In the genomic region with DNA sequence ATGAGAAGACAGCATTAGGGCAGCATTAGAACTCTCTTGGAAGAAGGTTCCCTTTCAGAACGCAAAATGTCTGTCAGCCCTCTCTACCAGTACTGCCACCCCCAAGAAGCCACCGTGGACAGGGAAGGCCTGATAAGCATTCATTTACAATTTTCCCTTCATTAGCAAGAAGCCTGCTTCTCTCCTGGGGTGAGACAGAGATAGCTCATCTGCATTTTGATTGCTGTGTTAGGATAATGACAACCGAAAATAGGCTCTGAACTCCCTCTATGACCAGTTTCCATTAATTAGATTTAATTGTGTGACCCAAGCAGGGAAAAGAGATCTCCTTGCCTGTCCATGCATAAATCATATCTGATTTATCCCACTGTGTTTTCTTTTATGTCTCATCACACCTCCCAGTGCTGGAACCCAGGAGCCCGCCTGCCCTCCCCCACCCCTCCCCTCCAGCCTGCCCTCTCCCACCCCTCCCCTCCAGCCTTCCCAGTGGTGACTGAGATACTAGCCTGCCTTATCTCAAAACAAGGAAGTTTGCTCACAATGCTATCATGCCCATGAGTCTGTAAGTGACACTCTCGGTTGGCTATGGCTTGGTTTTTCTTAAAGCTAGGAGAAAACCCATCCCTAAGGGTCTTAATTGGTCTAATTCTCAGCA, we compare ENCODE assay signal across 14 mouse cellular contexts. TPM values are rescaled to one million over a fixed set of nuclear protein-coding genes. Genes with fewer than 3 reads are reported as not detected.
DNase-seq lines count a peak whose midpoint lies in the region; ATAC-seq and TF ChIP-seq lines count a peak whose summit lies in the region.
"Had no signal": no experiment of that assay in that cellular context is flagged by ENCODE, and none has a peak within 500 bp of the region (broad histone marks: within the 10 kb centered on the region; RNA-seq: fewer than 3 reads in every experiment).

No protein-coding gene starts in this region.

- peak; percentile 36 for DNase-seq in forebrain, embryonic 14.5 days (ENCODE audit: low spot score)
- DNase-seq in liver, postnatal 0 days = no peak
- no peak for DNase-seq in hindbrain, embryonic 11.5 days (ENCODE audit: low spot score)
- DNase-seq in right cerebral cortex, postnatal 10 days (ENCODE audit: low spot score in 2 of 2) = no peak
- DNase-seq in adrenal gland, postnatal 36 days = no peak

- H3K4me3 ChIP-seq in forebrain, embryonic 14.5 days (ENCODE audit: low read depth, low read length) = no peak overlapping the region
- H3K4me3 ChIP-seq in forebrain, embryonic 13.5 days = no peak overlapping the region
- no peak overlapping the region for H3K4me3 ChIP-seq in liver, embryonic 16.5 days (ENCODE audit: low read depth, low read length)
- H3K4me3 ChIP-seq in liver, postnatal 0 days (ENCODE audit: low read depth, low read length) = no peak overlapping the region
- no peak overlapping the region for H3K4me3 ChIP-seq in hindbrain, embryonic 11.5 days (ENCODE audit: low read depth, low read length)
- H3K4me3 ChIP-seq in midbrain, embryonic 16.5 days (ENCODE audit: low read depth, low read length) = no peak overlapping the region
- H3K4me3 ChIP-seq: liver, embryonic 12.5 days had no signal

- no peaks in the 10 kb centered on the region for H3K27me3 ChIP-seq in forebrain, embryonic 14.5 days (replicated peaks; ENCODE audit: control insufficient read depth, insufficient read depth, low read length)
- H3K27me3 ChIP-seq in forebrain, embryonic 13.5 days = no peaks in the 10 kb centered on the region
- H3K27me3 ChIP-seq in liver, embryonic 16.5 days (ENCODE audit: control insufficient read depth, insufficient read depth, low read depth, low read length) = no peaks in the 10 kb centered on the region
- no peaks in the 10 kb centered on the region for H3K27me3 ChIP-seq in liver, postnatal 0 days (ENCODE audit: insufficient read depth, low read length)
- H3K27me3 ChIP-seq in hindbrain, embryonic 11.5 days (ENCODE audit: control insufficient read depth, insufficient read depth, low read length) = no peaks in the 10 kb centered on the region
- H3K27me3 ChIP-seq in midbrain, embryonic 16.5 days (ENCODE audit: control insufficient read depth, insufficient read depth, low read depth, low read length) = no peaks in the 10 kb centered on the region

- H3K9me3 ChIP-seq in forebrain, embryonic 14.5 days (replicated peaks; ENCODE audit: control insufficient read depth, low read length) = no peaks in the 10 kb centered on the region
- H3K9me3 ChIP-seq in forebrain, embryonic 13.5 days (replicated peaks) = no peaks in the 10 kb centered on the region
- no peaks in the 10 kb centered on the region for H3K9me3 ChIP-seq in liver, embryonic 16.5 days (replicated peaks; ENCODE audit: control insufficient read depth, low read length)
- no peaks in the 10 kb centered on the region for H3K9me3 ChIP-seq in liver, postnatal 0 days (ENCODE audit: low read length)
- no peaks in the 10 kb centered on the region for H3K9me3 ChIP-seq in hindbrain, embryonic 11.5 days (ENCODE audit: control insufficient read depth, low read length)
- H3K9me3 ChIP-seq in midbrain, embryonic 16.5 days (replicated peaks; ENCODE audit: control insufficient read depth, low read length, poor library complexity, severe bottlenecking) = no peaks in the 10 kb centered on the region
- H3K9me3 ChIP-seq: liver, embryonic 12.5 days had no signal

- peak overlapping the region; percentile 14; the same call in 1 of the 2 replicates for H3K27ac ChIP-seq in forebrain, embryonic 14.5 days (ENCODE audit: low read depth, low read length)
- H3K27ac ChIP-seq in forebrain, embryonic 13.5 days = no peak overlapping the region
- H3K27ac ChIP-seq in liver, embryonic 16.5 days (ENCODE audit: low read length) = no peak overlapping the region
- no peak overlapping the region for H3K27ac ChIP-seq in liver, postnatal 0 days (ENCODE audit: low read depth)
- H3K27ac ChIP-seq in hindbrain, embryonic 11.5 days (ENCODE audit: low read depth, low read length) = peak overlapping the region; percentile 19
- 0 out of 2 replicates have a peak overlapping the region, but pooled peaks have one; percentile 34 for H3K27ac ChIP-seq in midbrain, embryonic 16.5 days (ENCODE audit: low read length)
- H3K27ac ChIP-seq: liver, embryonic 12.5 days had no signal

- H3K36me3 ChIP-seq in forebrain, embryonic 14.5 days (ENCODE audit: control insufficient read depth, insufficient read depth, low read length) = no peaks in the 10 kb centered on the region
- H3K36me3 ChIP-seq in forebrain, embryonic 13.5 days (ENCODE audit: poor library complexity, severe bottlenecking) = no peaks in the 10 kb centered on the region
- H3K36me3 ChIP-seq in liver, embryonic 16.5 days (ENCODE audit: control insufficient read depth, insufficient read depth) = no peaks in the 10 kb centered on the region
- H3K36me3 ChIP-seq in liver, postnatal 0 days (replicated peaks; ENCODE audit: insufficient read depth, low read length) = no peaks in the 10 kb centered on the region
- no peaks in the 10 kb centered on the region for H3K36me3 ChIP-seq in hindbrain, embryonic 11.5 days (ENCODE audit: control insufficient read depth, insufficient read depth, low read length)
- H3K36me3 ChIP-seq in midbrain, embryonic 16.5 days (ENCODE audit: control insufficient read depth, insufficient read depth, low read length) = no peaks in the 10 kb centered on the region
- H3K36me3 ChIP-seq: liver, embryonic 12.5 days had no signal

- no peak overlapping the region for H3K4me2 ChIP-seq in forebrain, embryonic 14.5 days (ENCODE audit: low read length)
- H3K4me2 ChIP-seq in forebrain, embryonic 13.5 days = no peak overlapping the region
- no peak overlapping the region for H3K4me2 ChIP-seq in liver, embryonic 16.5 days (ENCODE audit: low read depth, low read length)
- H3K4me2 ChIP-seq in liver, postnatal 0 days (ENCODE audit: low read depth, low read length) = no peak overlapping the region
- no peak overlapping the region for H3K4me2 ChIP-seq in hindbrain, embryonic 11.5 days (replicated peaks; ENCODE audit: low read depth, low read length)
- H3K4me2 ChIP-seq in midbrain, embryonic 16.5 days (ENCODE audit: low read length) = no peak overlapping the region
- H3K4me2 ChIP-seq: liver, embryonic 12.5 days had no signal

- no peaks in the 10 kb centered on the region; the same call in 1 of the 2 replicates for H3K4me1 ChIP-seq in forebrain, embryonic 14.5 days (ENCODE audit: control insufficient read depth, insufficient read depth, low read length)
- H3K4me1 ChIP-seq in forebrain, embryonic 13.5 days = peaks cover 12% of the 10 kb centered on the region; the same call in 1 of the 2 replicates
- H3K4me1 ChIP-seq in liver, embryonic 16.5 days (ENCODE audit: control insufficient read depth, low read depth, low read length) = no peaks in the 10 kb centered on the region
- peaks cover 6% of the 10 kb centered on the region; the same call in 1 of the 2 replicates for H3K4me1 ChIP-seq in liver, postnatal 0 days (ENCODE audit: insufficient read depth)
- H3K4me1 ChIP-seq in hindbrain, embryonic 11.5 days (replicated peaks; ENCODE audit: control insufficient read depth, insufficient read depth, low read length) = no peaks in the 10 kb centered on the region
- H3K4me1 ChIP-seq in midbrain, embryonic 16.5 days (ENCODE audit: control insufficient read depth, insufficient read depth, low read length) = peaks cover 11% of the 10 kb centered on the region

- TF ChIP-seq CTCF in liver, postnatal 0 days (IDR thresholded peaks at IDR 0.05; ENCODE audit: low read depth) = no peak

- 39% methylated on average over 5 of the region's 5 CpGs for WGBS in forebrain, embryonic 14.5 days
- WGBS in forebrain, embryonic 13.5 days = 29% methylated on average over 5 of the region's 5 CpGs
- WGBS in liver, embryonic 16.5 days (ENCODE audit: insufficient replicate concordance) = 18% methylated on average over 5 of the region's 5 CpGs
- 29% methylated on average over 5 of the region's 5 CpGs for WGBS in liver, postnatal 0 days (ENCODE audit: insufficient replicate concordance)
- WGBS in hindbrain, embryonic 11.5 days = 41% methylated on average over 5 of the region's 5 CpGs
- 24% methylated on average over 5 of the region's 5 CpGs for WGBS in midbrain, embryonic 16.5 days

- no peak overlapping the region for H3K9ac ChIP-seq in forebrain, embryonic 14.5 days (ENCODE audit: low read length)
- no peak overlapping the region for H3K9ac ChIP-seq in forebrain, embryonic 13.5 days
- no peak overlapping the region for H3K9ac ChIP-seq in liver, embryonic 16.5 days (ENCODE audit: low read depth, low read length)
- H3K9ac ChIP-seq in liver, postnatal 0 days (replicated peaks) = no peak overlapping the region
- H3K9ac ChIP-seq in hindbrain, embryonic 11.5 days (ENCODE audit: low read depth, low read length) = no peak overlapping the region
- H3K9ac ChIP-seq in midbrain, embryonic 16.5 days (ENCODE audit: low read depth, low read length) = no peak overlapping the region
- H3K9ac ChIP-seq: liver, embryonic 12.5 days had no signal

- no peak for TF ChIP-seq EP300 in liver, postnatal 0 days (IDR thresholded peaks at IDR 0.05; ENCODE audit: low read depth)

- no peak for ATAC-seq in forebrain, embryonic 14.5 days
- ATAC-seq in forebrain, embryonic 13.5 days = no peak
- ATAC-seq in liver, embryonic 16.5 days (ENCODE audit: low read depth) = 0 out of 2 replicates have a peak, but pooled peaks have one; percentile 16
- ATAC-seq in liver, postnatal 0 days = no peak
- peak; percentile 68; the same call in 1 of the 2 replicates for ATAC-seq in hindbrain, embryonic 11.5 days (ENCODE audit: low FRiP score)
- no peak for ATAC-seq in midbrain, embryonic 16.5 days
- ATAC-seq: liver, embryonic 12.5 days had no signal

RNA-seq across cellular contexts. Expression of a gene that starts 38.0 kb away (rescaled TPM):
- not detected in 2 replicates for polyA plus RNA-seq in forebrain, embryonic 14.5 days (2014; fragmentation: Nextera tagmentation; extraction: Ambion mirVana)
- not detected in 2 replicates for polyA plus RNA-seq in forebrain, embryonic 13.5 days (2015; fragmentation: Nextera tagmentation; extraction: Ambion mirVana)
- not detected in 2 replicates for polyA plus RNA-seq in liver, embryonic 16.5 days (2015; fragmentation: Nextera tagmentation; extraction: Ambion mirVana)
- polyA plus RNA-seq in liver, postnatal 0 days (2015; fragmentation: Nextera tagmentation; extraction: Ambion mirVana) = 0.67 and 0.83 TPM in 2 replicates
- not detected in 2 replicates for polyA plus RNA-seq in hindbrain, embryonic 11.5 days (2014; fragmentation: Nextera tagmentation; extraction: Ambion mirVana)
- not detected in 2 replicates for polyA plus RNA-seq in midbrain, embryonic 16.5 days (2015; fragmentation: Nextera tagmentation; extraction: Ambion mirVana)
- under 1 TPM in 1 of 2 experiments, not detected in 1; 0.99 TPM for total RNA-seq in adrenal gland, postnatal 36 days (2021)
- total RNA-seq: adrenal gland, postnatal 10 days; left cerebral cortex, postnatal 14 days had no signal
- polyA plus RNA-seq: C2C12; cerebellum, adult 2 months; embryonic facial prominence, embryonic 11.5 days; liver, embryonic 12.5 days had no signal

Comparison
In these comparisons a context has a peak if more than half of its experiments do, and no peak if none do; other contexts are left out.
1. ATAC-seq: peak in liver, embryonic 16.5 days (single experiment) and hindbrain, embryonic 11.5 days (single experiment); none in forebrain, embryonic 14.5 days (single experiment), forebrain, embryonic 13.5 days (single experiment), liver, postnatal 0 days (single experiment) and midbrain, embryonic 16.5 days (single experiment).
2. H3K27ac ChIP-seq: peak in forebrain, embryonic 14.5 days (single experiment), hindbrain, embryonic 11.5 days (single experiment) and midbrain, embryonic 16.5 days (single experiment); none in forebrain, embryonic 13.5 days (single experiment), liver, embryonic 16.5 days (single experiment) and liver, postnatal 0 days (single experiment).